Mouse (Mus musculus): ENCODE measurements around the gene Btbd7.
A peak's percentile ranks its signal among the peaks of the same experiment; 100 is the strongest.

Btbd7 gene

DNA sequence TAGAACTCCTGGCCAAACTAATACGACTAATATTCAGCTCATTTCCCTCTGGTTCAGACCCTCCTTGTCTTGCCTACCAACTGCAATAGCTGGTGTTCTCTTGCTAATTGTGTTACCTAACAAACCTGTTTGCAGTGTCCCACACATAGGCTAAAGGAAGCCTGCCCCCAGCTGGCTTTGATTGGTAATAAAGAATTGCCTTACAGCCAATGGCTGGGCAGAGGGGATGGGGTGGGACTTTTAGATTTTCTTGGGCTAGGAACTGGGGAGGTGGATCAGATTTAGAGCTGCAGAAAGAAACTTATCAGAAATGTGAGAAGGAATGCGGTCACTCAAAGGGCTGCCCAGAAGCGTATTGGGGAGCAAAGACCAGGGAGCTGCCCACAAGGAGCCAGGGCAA, 98.8 kb downstream of the Btbd7 start:
- DNase-seq (ENCODE audit: low spot score): no peak

DNA sequence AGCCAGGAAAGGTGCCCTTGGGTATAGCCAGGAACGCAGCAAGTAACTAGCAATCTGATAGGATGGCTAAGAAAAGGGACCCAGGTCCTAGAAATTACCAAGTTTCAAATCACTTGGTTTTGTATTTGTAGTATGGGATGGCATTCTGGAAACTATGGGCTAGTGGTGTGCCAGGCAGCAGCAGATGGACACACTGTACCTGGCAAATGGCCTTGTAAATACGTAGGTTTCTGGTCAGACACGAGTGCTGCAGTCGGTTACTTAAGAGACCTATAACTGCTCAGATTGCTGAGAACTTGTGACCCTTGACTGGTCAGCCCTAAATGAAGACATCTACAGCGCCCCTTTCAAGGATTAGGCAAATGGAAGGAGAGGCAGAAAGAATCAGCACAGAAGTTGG, 100.1 kb downstream of the Btbd7 start:
- no peak for DNase-seq (ENCODE audit: low spot score)

DNA sequence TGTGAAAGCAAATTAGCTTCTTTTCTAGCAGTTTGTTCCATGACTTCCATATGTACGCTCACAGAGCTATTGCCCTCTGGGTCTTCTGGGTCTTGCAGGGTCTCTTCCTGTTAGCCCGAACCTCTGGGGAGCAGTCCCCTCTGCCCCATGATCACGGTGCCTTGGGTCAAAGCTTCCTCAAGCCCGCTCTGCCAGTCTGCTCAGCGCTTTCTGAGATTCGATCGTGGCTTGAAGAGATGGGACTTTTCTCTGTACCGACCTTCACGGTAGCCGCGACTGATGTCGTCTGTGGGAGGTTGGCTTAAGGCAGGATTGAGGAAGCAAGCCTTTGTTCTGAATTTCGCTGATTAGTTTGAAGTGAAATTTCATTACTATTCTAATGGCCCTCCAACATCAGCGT, 102.2 kb downstream of the Btbd7 start:
- DNase-seq (ENCODE audit: low spot score): no peak

DNA sequence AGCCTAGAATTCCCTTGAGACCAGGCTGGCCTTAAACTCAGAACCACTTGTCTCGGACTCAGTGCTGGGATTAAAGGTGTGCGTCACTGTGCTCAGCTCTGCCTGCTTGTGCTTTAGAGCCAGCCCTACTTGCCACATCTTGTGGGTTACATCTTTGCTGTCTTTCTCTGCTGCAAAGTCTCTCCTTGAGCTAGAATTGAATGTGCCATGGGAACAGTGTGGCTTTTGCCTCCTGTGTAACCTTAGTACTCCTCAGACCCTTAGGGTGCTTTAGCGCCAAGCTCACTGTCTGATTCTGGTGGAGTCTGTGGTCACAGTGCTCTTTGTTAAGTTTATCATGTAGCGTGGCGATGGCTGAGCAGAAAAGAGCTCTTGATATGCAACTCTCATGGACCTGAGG, 105.6 kb downstream of the Btbd7 start:
- no peak for DNase-seq (ENCODE audit: low spot score)

DNA sequence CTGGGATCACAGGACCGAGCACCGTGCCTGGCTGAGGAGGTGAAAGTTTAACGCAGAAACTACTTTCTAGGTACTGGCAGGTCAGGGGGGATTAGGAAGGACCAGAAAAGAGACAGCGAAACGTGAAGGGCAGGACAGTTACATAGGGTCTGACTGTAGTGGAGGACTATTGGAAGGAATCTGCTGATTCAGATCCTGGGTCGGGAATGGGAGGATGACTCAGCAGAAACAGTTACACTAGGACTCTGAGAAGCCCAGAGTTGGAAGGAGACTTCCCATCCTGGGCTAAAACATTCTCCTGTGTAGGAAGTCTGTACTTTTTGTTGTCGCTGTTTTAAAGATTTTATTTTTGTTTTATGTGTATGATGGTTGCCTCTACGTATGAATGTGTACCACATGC, 106.7 kb downstream of the Btbd7 start:
- DNase-seq (ENCODE audit: low spot score): no peak

DNA sequence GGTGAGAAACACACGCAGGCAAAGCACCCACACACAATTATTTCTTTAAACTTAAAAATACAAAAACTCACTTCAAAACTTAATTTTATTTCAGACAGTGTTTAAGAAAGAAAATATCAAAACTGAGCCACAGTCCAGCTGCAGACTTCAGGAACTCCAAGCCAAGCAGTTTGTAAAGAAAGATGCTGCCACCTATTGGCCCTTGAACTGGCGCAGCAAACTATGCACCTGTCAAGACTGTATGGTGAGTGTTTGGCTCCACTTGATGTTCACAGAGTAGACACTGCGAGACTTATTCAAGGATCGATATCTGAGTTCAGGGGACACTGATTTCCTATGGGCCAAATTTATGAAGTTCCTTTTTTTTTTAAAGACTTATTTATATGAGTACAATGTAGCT, 109.3 kb downstream of the Btbd7 start:
- DNase-seq (ENCODE audit: low spot score): no peak

DNA sequence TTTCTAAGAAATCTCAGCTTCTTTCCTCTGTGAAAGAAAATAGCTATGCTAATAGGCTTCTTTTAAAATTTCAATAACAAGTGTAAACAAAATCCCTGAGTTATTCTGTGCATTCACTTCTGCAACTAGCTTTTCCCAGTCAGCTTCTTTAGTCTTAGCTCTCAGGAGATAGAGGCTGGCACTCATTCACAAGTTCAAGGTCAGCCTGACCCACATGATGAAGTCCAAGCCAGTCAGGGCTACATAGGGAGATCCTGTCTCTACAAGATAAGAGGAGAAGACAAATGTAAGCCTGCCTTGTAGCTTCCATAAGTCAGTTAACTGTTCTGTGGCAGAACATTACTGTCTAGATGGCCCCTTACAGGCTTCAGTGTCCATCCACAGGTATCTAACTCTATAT, 114.6 kb downstream of the Btbd7 start:
- no peak for DNase-seq (ENCODE audit: low spot score)

DNA sequence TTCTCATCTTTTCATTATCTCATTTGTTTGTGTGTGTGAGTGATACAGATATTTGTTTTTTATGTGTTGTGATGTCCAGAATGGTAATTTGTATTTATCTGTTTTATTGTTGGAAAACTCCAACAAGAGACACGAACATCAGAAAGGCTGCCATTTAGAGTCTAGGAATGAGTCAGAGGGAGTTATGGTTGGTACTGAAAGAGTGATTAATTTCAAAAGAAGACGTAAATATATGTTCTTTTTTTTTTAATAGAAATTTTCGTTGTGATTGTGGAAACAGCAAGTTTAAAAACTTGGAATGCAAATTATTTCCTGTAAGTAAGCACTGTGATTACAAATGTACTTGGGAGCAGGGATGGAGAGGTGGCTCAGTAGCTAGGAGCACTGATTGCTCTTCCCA, 116.6 kb downstream of the Btbd7 start:
- DNase-seq (ENCODE audit: low spot score): no peak

DNA sequence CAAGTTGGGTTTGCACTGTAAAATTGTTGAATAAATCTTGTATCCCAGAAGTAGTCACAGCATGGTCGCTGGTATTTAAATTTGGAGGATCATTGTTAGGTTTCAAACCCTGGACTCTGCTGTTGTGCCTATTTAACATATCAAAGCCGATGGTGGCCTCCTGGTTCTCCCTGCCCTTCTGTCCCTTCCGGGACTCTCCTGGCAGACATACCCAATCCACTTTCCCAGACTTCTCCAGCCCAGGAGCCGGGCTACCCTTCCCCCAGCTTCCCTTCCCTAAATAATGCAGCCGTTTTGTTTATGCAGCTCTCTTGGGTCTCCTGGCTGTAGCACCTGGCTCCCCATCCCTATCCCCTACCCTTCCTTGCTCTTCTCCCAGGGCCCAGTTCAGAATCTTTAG, 119.3 kb downstream of the Btbd7 start:
- DNase-seq (ENCODE audit: low spot score): no peak

DNA sequence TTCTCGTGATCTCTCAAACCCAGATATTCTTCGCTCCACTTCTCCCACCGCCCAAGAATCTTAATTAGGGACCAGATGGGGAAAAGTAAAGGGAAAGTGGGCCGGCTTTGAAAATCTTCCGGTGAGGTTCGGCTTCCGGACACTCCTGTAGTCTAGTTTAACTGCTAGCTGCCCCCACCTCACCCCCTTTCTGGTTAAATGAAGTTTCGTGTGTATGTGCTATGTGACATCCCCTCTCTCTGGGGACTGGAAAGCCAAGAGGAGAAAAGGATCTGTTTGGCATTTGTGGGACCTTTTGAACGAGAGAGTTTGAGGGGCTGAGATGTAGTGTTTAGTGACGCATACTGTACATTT, 119.9 kb downstream of the Btbd7 start, which contains the start of gene Gm20604:
TSS of gene Gm20604 (minus strand) at position 270 of the 354 bp plus-strand sequence.
- DNase-seq (ENCODE audit: low spot score): no peak

DNA sequence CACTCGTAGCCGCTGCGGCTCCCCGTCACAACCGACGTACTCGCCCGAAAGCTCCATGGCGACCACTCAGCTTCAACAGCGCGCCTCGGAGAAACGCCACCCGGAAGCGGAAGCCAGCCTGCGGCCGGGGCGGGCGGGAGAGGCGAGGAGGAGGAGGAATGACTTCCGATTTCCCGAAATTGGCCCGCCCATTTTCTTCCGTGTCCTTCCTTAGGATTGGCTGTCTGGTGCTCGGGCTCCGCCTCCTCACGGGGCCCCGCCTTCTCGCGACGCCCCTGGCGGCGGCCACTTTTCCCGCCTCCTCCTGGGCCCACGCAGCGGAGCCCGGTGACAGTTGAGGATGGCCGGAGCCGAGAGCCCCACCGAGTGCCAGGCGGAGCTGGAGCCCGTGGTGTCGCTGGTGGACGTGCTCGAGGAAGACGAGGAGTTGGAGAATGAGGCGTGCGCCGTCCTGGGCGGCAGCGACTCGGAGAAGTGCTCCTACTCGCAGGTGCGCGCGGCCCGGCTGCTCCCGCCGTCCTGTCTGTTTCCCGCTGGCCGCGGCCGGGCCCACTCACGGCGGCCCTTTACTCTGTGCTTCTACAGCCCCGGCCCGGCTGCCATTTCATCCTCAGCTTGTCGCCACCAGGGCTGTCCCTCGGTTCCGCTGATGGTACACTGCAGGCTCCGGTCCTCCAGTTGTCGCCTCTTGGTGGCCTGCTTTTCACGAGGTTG, 120.4 kb downstream of the Btbd7 start, which contains the start of the genes Gm28051, Gon7 and Ubr7:
TSS of gene Gm28051 (minus strand) at position 77 of the 714 bp plus-strand sequence.
TSS of gene Gon7 (minus strand) at position 115 of the 714 bp plus-strand sequence.
TSS of gene Ubr7 (plus strand) at position 279 of the 714 bp plus-strand sequence.
- peak; percentile 87 for DNase-seq (ENCODE audit: low spot score)

DNA sequence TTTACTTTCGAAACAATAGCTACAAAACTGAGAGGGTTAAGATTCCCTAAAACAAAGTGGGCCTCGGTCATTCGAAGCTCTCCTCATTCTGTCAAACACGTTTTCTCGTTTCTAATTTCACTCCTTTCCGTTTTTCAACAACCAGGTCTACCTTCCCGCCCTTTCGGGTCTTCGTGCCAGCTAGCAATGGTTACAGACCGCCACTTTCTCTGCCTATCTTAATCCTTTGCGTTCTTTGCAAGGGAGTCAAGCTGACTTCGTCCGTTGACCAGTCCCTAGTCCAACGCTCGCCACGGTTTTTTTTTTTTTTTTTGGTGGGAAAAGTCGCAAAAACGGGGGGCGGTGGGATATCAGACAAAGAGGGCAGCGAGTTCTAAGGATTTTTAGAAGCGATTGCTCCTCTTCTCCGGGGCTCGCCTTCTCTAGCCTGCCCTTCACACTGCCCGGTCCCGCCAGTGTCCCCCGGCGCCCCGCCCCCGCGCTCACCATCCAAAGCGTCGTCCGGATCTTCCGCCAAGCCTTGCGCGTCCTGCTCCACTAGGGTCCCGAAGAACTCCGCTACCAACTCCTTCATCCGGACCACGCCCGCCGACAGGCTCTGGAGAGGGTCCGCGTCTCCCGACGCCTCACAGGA, 121.1 kb downstream of the Btbd7 start:
- DNase-seq (ENCODE audit: low spot score): no peak

DNA sequence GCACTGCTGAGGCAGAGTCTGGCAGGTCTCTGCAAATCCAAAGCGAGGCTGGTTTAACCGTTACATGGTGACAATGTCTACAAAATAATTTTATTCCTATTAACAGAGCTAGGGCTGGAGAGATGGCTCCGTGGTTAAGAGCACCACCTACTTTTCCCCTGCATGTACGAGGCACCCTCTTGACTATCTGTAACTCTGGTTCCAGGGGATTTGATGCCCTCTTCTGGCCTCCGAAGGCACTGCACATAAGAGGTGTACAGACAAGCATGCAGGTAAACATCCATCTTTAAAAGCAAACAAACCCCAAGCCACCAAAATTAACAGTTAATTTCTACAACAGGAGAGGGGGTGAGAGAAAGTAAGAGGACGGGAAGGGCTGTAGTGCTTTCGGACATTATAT, 122.0 kb downstream of the Btbd7 start:
- no peak for DNase-seq (ENCODE audit: low spot score)

DNA sequence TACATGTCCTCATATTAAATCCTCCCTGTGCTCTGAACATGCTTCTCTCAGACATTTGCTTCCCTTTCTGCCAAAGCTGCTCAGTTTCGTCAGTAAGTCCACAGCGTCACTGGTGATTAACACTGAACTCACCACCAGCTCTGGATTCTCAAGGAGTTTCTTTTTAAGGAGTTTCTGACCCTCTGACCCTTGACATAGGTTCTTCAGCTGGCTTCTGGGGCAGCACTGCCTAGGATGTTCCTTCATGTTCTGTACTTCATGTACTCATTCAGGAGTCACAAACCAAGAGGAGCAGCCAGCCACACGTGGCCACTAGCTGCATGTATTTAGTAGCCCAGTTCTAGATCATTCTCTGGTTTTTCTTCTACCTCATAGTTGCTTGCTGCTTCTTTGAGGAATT, 130.0 kb downstream of the Btbd7 start:
- DNase-seq (ENCODE audit: low spot score): no peak

DNA sequence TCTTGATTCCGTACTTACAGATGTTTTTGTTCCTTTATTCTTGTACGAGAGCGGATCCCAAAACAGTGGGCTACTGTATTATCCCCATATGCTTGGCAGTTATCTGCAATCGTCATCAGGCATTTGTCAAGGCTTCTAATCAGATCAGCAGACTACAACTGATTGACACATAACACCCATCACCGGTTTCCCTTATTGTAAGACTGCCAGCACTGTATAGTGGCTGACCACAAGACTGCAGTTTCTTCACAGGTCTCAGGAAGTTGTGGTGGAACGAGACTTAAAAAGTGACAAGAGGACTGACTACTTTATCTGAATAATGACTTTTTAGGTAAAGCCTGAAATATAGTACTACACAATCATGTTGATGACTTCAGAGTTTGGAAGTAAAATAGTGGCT, 133.4 kb downstream of the Btbd7 start:
- no peak for DNase-seq (ENCODE audit: low spot score)

DNA sequence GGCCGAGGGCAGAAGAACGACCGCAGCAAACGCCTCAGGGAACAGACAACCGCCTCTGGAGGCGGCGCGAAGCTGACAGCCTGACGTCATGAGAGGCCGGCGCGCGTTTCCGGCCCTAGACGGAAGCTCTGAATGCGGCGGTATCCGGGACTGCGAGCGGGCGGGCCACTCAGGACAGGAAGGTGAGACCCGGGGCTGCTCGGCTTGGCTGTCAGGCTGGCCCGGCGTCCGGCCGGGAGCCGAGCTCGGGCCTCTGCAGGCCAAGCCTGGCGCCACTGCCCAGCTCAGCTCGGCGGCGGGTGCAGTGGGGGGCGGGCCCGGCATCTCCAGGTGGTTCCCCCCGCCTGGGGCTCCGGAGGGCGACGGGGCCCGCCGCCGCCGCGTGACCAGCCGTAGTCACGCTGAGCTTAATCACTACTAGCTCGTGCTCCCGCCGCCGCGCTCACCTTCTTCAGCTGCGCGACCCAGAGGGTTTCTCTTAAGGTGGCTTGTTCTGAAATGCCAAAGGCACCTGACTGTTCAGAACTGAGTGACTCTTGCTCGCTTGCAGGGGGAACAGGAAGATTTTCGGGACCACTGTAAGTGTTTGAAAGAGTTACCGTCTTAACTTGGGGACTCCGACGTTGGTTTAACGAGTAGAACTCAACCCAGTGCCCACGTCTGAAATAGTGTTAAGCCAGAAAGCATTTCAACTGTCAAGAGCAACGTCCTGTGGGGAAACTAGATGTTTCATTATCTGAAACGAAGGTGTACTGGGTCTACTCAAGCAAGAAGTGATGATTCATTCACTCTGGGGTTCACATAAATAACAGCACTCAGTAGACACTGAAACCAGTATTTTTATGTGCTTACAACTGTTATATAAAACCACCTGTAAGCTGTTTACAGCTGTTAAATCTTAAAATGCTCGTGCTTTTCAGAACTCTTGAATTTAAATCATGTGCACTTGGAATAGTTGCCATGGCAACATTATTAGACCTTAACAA, 134.4 kb downstream of the Btbd7 start, which contains the start of the genes Moap1 and Tmem251:
TSS of gene Moap1 (minus strand) at position 73 of the 986 bp plus-strand sequence.
TSS of gene Tmem251 (plus strand) at position 174 of the 986 bp plus-strand sequence.
- DNase-seq (ENCODE audit: low spot score): peak; percentile 68

DNA sequence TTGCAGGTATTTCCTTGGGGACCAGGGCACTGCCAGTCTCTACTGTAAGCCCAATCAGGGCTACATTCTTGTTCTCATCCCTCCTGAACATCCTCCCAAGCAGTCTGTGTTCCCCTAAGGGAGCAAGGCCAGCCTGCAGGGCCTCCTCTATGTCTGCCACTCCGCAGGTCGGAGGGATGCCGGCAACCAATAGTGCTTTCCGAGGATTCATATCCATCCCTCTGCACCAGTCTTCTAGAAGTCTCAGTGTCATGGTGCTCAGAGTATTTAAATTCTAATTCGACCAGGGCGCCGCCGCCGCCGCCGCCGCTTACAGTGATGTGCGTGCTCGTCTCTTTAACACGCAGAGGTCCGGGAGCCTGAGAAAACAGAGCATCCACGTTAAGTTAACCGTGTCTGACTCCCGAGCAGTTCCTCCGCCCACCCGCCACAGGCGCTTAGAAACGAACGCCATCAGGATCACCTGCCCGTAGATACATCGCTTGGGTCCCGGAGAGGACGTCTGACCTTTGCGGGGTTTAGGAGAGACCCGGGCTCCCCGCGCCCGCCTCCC, 135.2 kb downstream of the Btbd7 start:
- DNase-seq (ENCODE audit: low spot score): no peak

DNA sequence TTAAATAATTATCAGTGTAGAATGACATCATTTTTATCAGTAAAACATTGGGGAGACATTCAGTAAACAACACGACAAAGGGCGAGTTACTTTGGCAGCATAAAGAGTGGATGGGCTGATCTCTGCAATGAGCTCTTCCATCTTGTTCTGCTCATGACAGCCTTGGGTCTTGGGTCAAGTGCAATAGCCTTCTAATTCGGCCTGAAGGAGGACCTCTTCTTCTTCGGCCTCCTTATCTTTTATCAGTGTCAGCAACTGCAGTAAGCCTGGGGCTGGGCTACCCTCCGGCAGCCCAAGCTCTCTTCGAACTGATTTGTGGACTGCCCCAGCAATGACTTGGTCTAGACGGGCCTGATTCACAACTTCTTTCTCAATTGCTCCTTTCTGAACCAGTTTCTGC, 136.2 kb downstream of the Btbd7 start:
- DNase-seq (ENCODE audit: low spot score): no peak

DNA sequence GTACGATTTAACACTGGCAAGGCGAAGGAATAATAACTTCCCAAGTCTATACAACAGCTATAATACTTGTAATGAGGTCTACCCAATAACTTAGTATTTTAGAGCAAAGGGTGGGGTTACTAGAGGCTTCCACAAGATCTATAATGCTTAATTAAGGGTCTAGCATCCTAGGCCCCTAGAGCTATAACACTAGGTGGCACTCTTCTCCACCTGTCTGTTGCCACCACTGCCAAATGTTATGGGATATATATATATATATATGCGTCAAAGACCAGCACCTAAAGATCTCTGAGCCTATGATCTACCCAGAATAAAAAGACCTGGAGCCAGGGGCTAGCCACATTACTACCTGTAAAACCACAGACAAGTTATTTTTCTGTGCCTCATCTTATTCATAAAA, 138.0 kb downstream of the Btbd7 start:
- DNase-seq (ENCODE audit: low spot score): no peak

DNA sequence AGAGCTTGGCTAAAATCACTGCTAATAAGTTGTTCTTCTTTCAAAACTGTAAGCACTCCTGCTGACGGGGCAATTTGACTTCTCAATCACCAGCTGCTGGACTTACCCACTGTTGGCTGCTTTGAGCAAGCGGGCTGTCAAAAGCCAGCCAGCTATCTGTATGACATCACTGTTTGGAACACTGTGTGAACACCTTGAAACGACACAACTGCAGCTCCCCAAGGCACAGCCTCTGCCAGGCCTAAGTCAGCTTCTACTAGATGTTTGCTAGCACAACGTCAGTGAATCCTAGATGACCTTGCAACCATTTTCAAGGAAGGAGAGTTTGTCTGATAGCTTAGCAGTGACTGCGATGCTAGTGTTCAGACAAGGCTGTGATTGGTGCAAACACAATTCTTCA, 139.2 kb downstream of the Btbd7 start:
- no peak for DNase-seq (ENCODE audit: low spot score)

DNA sequence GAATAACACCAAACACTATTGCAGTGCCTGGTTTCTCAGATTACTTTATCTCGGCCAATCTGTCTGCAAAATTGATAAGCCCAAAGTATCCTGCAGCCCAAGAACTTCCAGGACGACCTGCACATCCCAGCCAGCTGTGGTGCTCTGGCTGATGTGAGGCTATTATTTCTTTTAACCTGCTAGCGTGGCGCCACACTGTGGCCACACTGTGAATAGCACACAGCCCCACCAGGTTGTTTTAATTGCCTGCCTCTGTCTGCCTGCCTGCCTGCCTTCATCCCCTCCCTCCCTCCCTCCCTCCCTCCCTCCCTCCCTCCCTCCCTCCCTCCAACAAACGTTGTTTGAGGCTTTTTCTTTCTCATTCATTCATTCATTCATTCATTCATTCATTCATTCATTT, 144.9 kb downstream of the Btbd7 start:
- no peak for DNase-seq (ENCODE audit: low spot score)

Measured in urinary bladder, postnatal 10 days (tissue).